Mouse (Mus musculus): ENCODE measurements around the gene Wdr18. TPM values are rescaled to one million over a fixed set of nuclear protein-coding genes. Genes with fewer than 3 reads are reported as not detected.

The Wdr18 gene
- polyA plus RNA-seq, 1 experiment, result 40.8 TPM

DNA sequence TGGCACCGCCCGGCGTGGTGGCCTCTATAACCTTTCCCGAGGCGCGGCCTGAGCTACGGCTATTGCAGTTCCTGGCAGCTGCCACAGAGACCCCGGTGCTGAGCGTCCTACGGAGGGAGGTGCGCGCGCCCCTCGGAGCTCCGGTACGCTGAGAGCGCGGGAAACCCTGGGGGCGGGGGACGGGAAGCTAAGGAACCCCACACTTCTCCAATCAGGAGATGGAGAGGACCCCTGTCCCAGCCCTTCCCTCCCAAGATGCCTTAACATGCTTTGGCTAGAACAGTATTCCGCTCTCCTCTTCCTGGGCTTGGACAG is 11.2 kb downstream of the Wdr18 start:
- 9% methylated on average over 21 of the region's 21 CpGs for WGBS
- no peak for DNase-seq (ENCODE audit: low read depth, low spot score)

- no peak for DNase-seq (ENCODE audit: low read depth, low spot score)
Measured at GRCm38 (mm10) chr10:79972831-79973230, 12.9 kb downstream of the Wdr18 start.

DNA sequence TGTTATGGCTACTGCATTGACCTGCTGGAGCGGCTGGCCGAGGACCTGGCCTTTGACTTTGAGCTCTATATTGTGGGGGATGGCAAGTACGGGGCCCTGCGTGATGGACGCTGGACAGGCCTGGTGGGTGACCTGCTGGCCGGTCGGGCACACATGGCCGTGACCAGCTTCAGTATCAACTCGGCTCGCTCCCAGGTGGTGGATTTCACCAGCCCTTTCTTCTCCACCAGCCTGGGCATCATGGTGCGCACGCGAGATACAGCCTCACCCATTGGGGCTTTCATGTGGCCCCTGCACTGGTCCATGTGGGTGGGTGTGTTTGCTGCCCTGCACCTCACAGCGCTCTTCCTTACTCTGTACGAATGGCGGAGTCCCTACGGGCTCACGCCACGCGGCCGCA is 14.1 kb downstream of the Wdr18 start:
- WGBS, result 91% methylated on average over 21 of the region's 21 CpGs
- DNase-seq (ENCODE audit: low read depth, low spot score), result no peak

More at GRCm38 (mm10) chr10:79972831-79973230, 12.9 kb downstream of the Wdr18 start:
- WGBS, result 44% methylated on average over 14 of the region's 14 CpGs

GRCm38 (mm10) chr10:79974668-79975067 is 14.7 kb downstream of the Wdr18 start:
- 84% methylated on average over 8 of the region's 8 CpGs for WGBS
- no peak for DNase-seq (ENCODE audit: low read depth, low spot score)

GRCm38 (mm10) chr10:79976071-79976721 is 16.2 kb downstream of the Wdr18 start:
- WGBS, result 89% methylated on average over 28 of the region's 28 CpGs
- DNase-seq (ENCODE audit: low read depth, low spot score), result no peak

GRCm38 (mm10) chr10:79976722-79977107 is 16.8 kb downstream of the Wdr18 start:
- no peak for DNase-seq (ENCODE audit: low read depth, low spot score)
- WGBS, result 87% methylated on average over 35 of the region's 36 CpGs

DNA sequence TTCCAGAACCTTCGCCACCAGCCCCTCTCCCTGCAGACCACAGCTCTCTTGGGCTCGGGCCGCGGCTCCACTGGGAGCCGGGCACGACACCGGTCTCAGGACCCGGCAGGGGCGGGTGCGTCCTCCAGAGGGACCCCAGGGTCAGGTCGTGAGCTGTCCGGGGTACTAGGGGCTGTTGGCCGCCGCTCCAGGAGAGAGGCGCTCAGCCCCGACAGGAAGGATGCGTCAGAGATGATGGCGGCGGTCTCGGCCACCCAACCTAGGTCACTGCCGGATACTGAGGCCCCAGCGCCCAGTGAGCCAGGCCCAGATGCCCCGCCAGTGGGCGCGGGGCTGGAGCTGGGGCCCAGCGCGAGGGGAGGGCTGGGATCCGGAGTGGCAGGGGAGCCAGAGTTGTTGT is 17.4 kb downstream of the Wdr18 start:
- no peak for DNase-seq (ENCODE audit: low read depth, low spot score)
- 93% methylated on average over 28 of the region's 28 CpGs for WGBS

DNA sequence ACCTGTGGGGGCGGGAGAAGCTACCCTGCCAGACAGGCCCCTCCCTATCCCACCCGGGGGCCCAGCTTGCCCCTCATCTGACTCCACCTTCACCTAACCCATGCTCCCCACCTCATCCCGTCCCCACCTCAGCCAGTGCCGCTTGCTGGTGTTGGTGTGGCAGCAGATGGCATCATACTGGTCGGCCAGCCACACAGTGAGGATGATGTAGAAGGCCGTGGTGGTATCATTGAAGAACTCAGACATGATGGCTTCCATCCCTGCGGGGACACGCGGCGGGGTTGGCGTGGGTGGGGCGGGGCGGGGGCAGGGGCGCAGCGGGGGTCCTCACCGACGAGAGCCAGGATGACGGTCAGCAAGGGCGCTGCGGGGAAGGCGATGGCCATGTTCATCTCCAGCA is 18.1 kb downstream of the Wdr18 start:
- no peak for DNase-seq (ENCODE audit: low read depth, low spot score)
- WGBS, result 95% methylated on average over 21 of the region's 21 CpGs

GRCm38 (mm10) chr10:79979401-79980155 is 19.6 kb downstream of the Wdr18 start:
- no peak for DNase-seq (ENCODE audit: low read depth, low spot score)
- 94% methylated on average over 22 of the region's 22 CpGs for WGBS

DNA sequence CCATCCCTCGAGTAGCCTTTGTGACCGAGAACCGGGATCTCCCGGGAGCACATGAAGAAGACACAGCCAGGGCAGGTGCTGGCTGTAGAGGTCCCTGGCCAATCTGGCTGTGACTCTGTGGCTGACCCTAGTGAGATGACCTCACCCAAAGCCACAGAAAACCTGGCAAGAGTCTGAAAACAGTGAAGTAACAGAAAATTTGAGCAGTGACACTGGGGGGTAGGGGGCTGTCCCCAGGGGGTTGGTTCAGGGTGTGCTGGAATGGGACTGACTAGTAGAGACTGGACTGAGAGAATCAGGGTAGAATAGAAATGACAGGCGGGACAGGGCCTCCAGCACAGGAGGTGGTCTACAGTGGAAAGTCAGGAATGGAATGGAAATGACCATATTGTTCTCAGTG is 23.3 kb downstream of the Wdr18 start:
- no peak for DNase-seq (ENCODE audit: low read depth, low spot score)
- 40% methylated on average over 5 of the region's 5 CpGs for WGBS

- WGBS, result under 1% methylated on average over 21 of the region's 21 CpGs
Measured at GRCm38 (mm10) chr10:79983670-79984069, 23.7 kb downstream of the Wdr18 start.

DNA sequence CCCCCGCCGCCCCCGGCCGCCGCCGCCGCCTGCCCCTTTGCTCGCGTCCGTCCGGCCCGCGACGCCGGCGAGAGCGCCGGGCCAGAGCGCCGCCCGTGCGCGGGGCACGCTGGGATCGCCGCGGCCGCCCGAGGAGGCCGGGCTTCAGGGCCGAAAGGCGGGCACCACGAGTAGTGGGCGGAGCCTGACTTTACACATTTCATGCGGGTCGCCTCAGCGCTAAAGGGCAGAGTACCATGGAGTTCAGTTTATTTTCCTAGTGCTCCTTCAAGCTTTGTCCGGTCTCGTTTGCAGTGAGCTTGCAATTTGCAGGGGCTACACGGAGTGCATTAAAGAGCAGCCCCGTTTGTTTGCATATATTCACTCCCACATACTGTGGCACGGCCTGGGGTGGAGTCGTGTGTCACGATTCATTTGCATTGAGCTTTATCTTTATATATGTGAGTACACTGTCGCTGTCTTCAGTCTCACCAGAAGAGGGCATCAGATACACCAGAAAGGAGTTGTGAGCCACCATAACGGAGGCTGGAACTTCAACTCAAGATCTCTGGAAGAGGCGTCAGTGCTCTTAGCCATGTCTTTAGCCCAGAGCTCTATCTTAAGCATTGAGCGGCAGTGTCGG is 24.4 kb downstream of the Wdr18 start, which contains the start of gene Tmem259:
Gene Tmem259, minus strand, starts transcription at position 136 of the 622 bp plus-strand sequence.
- under 1% methylated on average over 49 of the region's 49 CpGs for WGBS

More at GRCm38 (mm10) chr10:79983670-79984069, 23.7 kb downstream of the Wdr18 start:
- no peak for DNase-seq (ENCODE audit: low read depth, low spot score)

DNA sequence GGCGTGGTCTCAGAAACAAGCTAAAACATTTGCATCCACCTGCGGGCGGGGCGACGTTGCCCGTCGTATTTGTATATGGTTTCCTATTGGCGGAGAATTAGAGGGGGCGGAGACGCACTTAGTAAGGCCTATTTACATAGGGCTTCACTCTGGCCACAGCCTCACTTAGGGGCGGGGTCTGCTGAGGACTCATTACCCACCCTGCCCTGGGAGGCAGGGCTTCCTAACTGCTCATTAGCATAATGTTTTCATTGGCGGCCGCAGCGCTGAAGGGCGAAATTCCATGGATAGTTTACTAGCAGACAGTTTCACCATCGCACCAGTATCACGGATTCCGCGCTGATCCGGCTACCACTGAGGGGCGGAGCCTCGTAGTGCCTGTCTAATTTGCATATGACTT is 24.9 kb downstream of the Wdr18 start:
- DNase-seq (ENCODE audit: low read depth, low spot score), result peak; percentile 91
- 0% methylated on average over 22 of the region's 22 CpGs for WGBS

More for the DNA sequence above, 24.4 kb downstream of the Wdr18 start, which contains the start of gene Tmem259:
- no peak for DNase-seq (ENCODE audit: low read depth, low spot score)

GRCm38 (mm10) chr10:79985334-79986231 is 25.6 kb downstream of the Wdr18 start:
- no peak for DNase-seq (ENCODE audit: low read depth, low spot score)
- WGBS, result 2% methylated on average over 35 of the region's 35 CpGs

DNA sequence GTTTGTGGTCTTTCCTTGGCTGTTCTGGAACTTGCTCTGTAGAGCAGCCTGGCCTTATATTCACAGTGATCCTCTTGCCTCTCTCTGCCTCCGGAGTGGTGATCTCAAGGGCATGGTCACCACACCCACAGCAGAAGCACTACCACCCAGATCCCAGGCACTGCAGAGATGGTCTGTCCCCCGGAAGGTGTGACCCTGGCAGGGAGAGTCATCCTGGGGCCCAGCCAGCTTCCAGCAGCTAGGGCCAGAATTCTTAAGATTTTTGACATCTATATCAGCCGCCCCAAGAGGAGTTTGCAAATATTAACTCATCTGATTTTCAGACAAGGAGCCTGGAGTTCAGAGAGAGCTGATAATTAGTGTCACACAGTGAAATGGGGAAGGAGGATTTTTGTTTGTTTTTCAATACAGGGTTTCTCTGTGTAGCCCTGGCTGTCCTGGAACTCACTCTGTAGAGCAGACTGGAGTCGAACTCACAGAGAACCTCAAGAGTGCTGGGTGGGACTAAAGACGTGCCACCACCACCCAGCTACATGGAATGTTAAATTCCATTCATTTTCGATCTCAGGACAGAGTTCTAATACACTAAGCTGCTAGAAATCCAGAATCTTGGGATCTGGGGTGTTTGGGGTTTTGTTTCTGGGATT is 26.4 kb downstream of the Wdr18 start:
- 12% methylated on average over 6 of the region's 6 CpGs for WGBS
- no peak for DNase-seq (ENCODE audit: low read depth, low spot score)

GRCm38 (mm10) chr10:79986963-79987362 is 27.0 kb downstream of the Wdr18 start:
- no peak for DNase-seq (ENCODE audit: low read depth, low spot score)
- under 1% methylated on average over 11 of the region's 11 CpGs for WGBS

GRCm38 (mm10) chr10:79987771-79988505 is 28.0 kb downstream of the Wdr18 start:
- DNase-seq (ENCODE audit: low read depth, low spot score), result no peak
- WGBS, result 25% methylated on average over 27 of the region's 27 CpGs

DNA sequence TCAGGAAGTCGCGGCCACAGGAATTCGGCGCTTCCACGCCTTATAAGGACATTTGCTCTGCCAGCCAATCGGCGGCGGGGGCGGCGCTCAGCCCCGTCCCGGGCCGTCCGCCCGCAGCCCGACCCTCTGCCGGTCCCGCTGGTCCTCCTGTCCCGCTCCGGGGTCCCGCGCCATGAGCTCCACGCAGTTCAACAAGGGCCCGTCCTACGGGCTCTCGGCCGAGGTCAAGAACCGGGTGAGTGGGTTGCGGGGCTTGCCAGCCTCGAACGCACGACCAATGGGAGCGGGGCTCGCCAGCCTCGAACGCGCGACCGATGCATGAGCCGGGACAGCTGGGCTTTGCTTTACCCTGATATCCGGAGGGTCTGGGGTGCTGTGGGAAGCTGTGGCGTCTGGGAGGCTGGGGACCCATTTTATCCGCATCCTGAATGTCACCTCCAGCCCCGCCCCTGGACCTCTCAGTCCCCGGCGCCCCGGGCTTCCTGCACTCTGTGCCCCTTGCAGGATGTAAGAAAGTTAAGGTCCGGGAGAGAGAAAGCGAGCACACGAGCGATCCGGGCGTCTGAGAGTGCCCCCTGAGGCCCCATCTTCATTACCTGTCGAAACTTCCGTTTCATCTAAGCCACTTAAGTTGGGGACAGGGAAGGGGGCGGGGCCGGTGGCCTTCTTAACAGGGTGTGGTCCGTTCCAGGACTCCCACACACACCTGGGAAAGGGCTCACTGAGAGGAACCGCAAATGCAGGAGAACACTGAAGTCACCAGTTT is 28.7 kb downstream of the Wdr18 start, which contains the start of gene Cnn2:
Gene Cnn2, plus strand, starts transcription at position 79 of the 766 bp plus-strand sequence.
- WGBS, result under 1% methylated on average over 59 of the region's 59 CpGs
- DNase-seq (ENCODE audit: low read depth, low spot score), result no peak
